Mouse (Mus musculus) forebrain, embryonic 14.5 days (tissue): ENCODE measurements around the gene Hdgfl2. TPM values are rescaled to one million over a fixed set of nuclear protein-coding genes. Genes with fewer than 3 reads are reported as not detected.
"Not testable (repeated sequence)": the region's sequence is repeated elsewhere in the genome, so short reads cannot be mapped to it uniquely, and the experiment has no call there.

Experiments
- ATAC-seq: fragments of 200-750 bp; cut with Nextera tagmentation; 2 replicates; pipeline ENCODE4 v1.8.0; 2017; ENCODE audit warnings: mild to moderate bottlenecking, moderate library complexity
- DNase-seq: peaks from one replicate; pipeline ENCODE4 v3.0.0-alpha.2; 2015; ENCODE audit warnings: low spot score
- H3K27ac ChIP-seq: fragments of 300-500 bp; sonication (generic); 2 replicates; pipeline ENCODE4 v1.5.1; 2014; ENCODE audit warnings: low read depth, mild to moderate bottlenecking, control low read depth, low read length, moderate library complexity
- H3K27me3 ChIP-seq: fragments of 300-500 bp; sonication (generic); replicated peaks from 2 replicates; pipeline ENCODE4 v1.6.1; 2014; ENCODE audit warnings: low read length, control low read depth, mixed read lengths; ENCODE audit not compliant: control insufficient read depth, insufficient read depth
- H3K36me3 ChIP-seq: fragments of 300-500 bp; sonication (generic); 2 replicates; pipeline ENCODE4 v1.6.1; 2014; ENCODE audit warnings: low read length, control low read depth; ENCODE audit not compliant: control insufficient read depth, insufficient read depth
- H3K4me1 ChIP-seq: fragments of 300-500 bp; sonication (generic); 2 replicates; pipeline ENCODE4 v1.6.1; 2014; ENCODE audit warnings: antibody characterized with exemption, low read length, control low read depth; ENCODE audit not compliant: control insufficient read depth, insufficient read depth
- H3K4me2 ChIP-seq: fragments of 300-500 bp; sonication (generic); 2 replicates; pipeline ENCODE4 v1.6.1; 2014; ENCODE audit warnings: mild to moderate bottlenecking, control low read depth, low read length
- H3K4me3 ChIP-seq: fragments of 300-500 bp; sonication (generic); 2 replicates; pipeline ENCODE4 v1.5.1; 2014; ENCODE audit warnings: low read depth, low read length, control low read depth
- H3K9ac ChIP-seq: fragments of 300-500 bp; sonication (generic); 2 replicates; pipeline ENCODE4 v1.6.1; 2014; ENCODE audit warnings: mild to moderate bottlenecking, low read length, control low read depth, moderate library complexity
- H3K9me3 ChIP-seq: fragments of 300-500 bp; sonication (generic); replicated peaks from 2 replicates; pipeline ENCODE4 v1.6.1; 2016; ENCODE audit warnings: low read length, control low read depth, mixed read lengths; ENCODE audit not compliant: control insufficient read depth
- WGBS: fragments of 180-500 bp; shearing (Covaris S2); extraction: QIAGEN DNeasy Blood & Tissue Kit; methylation state at CpG from one replicate; pipeline ENCODE4 v1.1.7; 2014; 5-methylcytosine and 5-hydroxymethylcytosine counted together
- polyA plus RNA-seq: library from polyadenylated mRNA; unstranded; fragments of >200 nt; fragmentation: Nextera tagmentation; extraction: Ambion mirVana; gene quantifications from 2 replicates; pipeline ENCODE4 v1.2.1, GENCODE M21; 2014

The Hdgfl2 gene
- polyA plus RNA-seq, 1 experiment from 2014 or later = 81.5 TPM

GRCm38 (mm10) chr17:56096883-56097282, 17.4 kb downstream of the Hdgfl2 start:
- H3K36me3 ChIP-seq = peaks cover 88% of the 10 kb centered on the region
- ATAC-seq = no peak
- H3K4me2 ChIP-seq = no peak overlapping the region
- no peak overlapping the region for H3K4me3 ChIP-seq
- 92% methylated on average over 12 of the region's 12 CpGs for WGBS
- no peaks in the 10 kb centered on the region for H3K4me1 ChIP-seq
- no peaks in the 10 kb centered on the region for H3K27me3 ChIP-seq
- H3K9me3 ChIP-seq = no peaks in the 10 kb centered on the region
- no peak overlapping the region for H3K9ac ChIP-seq
- no peak overlapping the region for H3K27ac ChIP-seq
- no peak for DNase-seq

- Histone ChIP-seq H3K4me1 (no peaks in the 10 kb centered on the region), H3K9ac (no peak overlapping the region), H3K4me3 (no peak overlapping the region), H3K36me3 (peaks cover 94% of the 10 kb centered on the region), H3K27ac (no peak overlapping the region), H3K9me3 (no peaks in the 10 kb centered on the region), H3K4me2 (no peak overlapping the region), H3K27me3 (no peaks in the 10 kb centered on the region)
- 89% methylated on average over 8 of the region's 8 CpGs for WGBS
- DNase-seq (no peak), ATAC-seq (no peak)
These were observed 18.7 kb downstream of the Hdgfl2 start for GRCm38 (mm10) chr17:56098180-56098579.

- H3K9me3 ChIP-seq = no peaks in the 10 kb centered on the region
- no peak overlapping the region for H3K27ac ChIP-seq
- no peak for ATAC-seq
- H3K4me2 ChIP-seq = no peak overlapping the region
- DNase-seq = no peak
- no peak overlapping the region for H3K9ac ChIP-seq
- no peaks in the 10 kb centered on the region for H3K27me3 ChIP-seq
- peaks cover 95% of the 10 kb centered on the region for H3K36me3 ChIP-seq
- H3K4me1 ChIP-seq = no peaks in the 10 kb centered on the region
- H3K4me3 ChIP-seq = no peak overlapping the region
- WGBS = 90% methylated on average over 15 of the region's 15 CpGs
These were observed 19.5 kb downstream of the Hdgfl2 start for GRCm38 (mm10) chr17:56098711-56099572.

GRCm38 (mm10) chr17:56100811-56101210, 21.4 kb downstream of the Hdgfl2 start:
- Histone ChIP-seq H3K36me3 (peaks cover 83% of the 10 kb centered on the region), H3K4me3 (no peak overlapping the region), H3K27ac (no peak overlapping the region), H3K27me3 (no peaks in the 10 kb centered on the region), H3K4me1 (no peaks in the 10 kb centered on the region), H3K4me2 (no peak overlapping the region), H3K9me3 (no peaks in the 10 kb centered on the region), H3K9ac (no peak overlapping the region)
- 90% methylated on average over 3 of the region's 3 CpGs for WGBS
- ATAC-seq = no peak
- no peak for DNase-seq

GRCm38 (mm10) chr17:56102158-56102557, 22.7 kb downstream of the Hdgfl2 start:
- no peaks in the 10 kb centered on the region for H3K9me3 ChIP-seq
- 96% methylated on average over 5 of the region's 5 CpGs for WGBS
- H3K36me3 ChIP-seq = peaks cover 69% of the 10 kb centered on the region
- no peak overlapping the region for H3K9ac ChIP-seq
- H3K4me1 ChIP-seq = no peaks in the 10 kb centered on the region
- no peak overlapping the region for H3K4me3 ChIP-seq
- H3K27me3 ChIP-seq = no peaks in the 10 kb centered on the region
- ATAC-seq = no peak
- H3K4me2 ChIP-seq = no peak overlapping the region
- DNase-seq = no peak
- no peak overlapping the region for H3K27ac ChIP-seq

- H3K4me3 ChIP-seq = no peak overlapping the region
- no peak overlapping the region for H3K27ac ChIP-seq
- H3K9ac ChIP-seq = no peak overlapping the region
- ATAC-seq = no peak
- 89% methylated on average over 9 of the region's 9 CpGs for WGBS
- DNase-seq = no peak
- H3K4me2 ChIP-seq = no peak overlapping the region
- peaks cover 62% of the 10 kb centered on the region for H3K36me3 ChIP-seq
- no peaks in the 10 kb centered on the region for H3K4me1 ChIP-seq
- H3K27me3 ChIP-seq = no peaks in the 10 kb centered on the region
- no peaks in the 10 kb centered on the region for H3K9me3 ChIP-seq
These were observed 23.5 kb downstream of the Hdgfl2 start for GRCm38 (mm10) chr17:56102927-56103326.

GRCm38 (mm10) chr17:56103465-56104285, 24.2 kb downstream of the Hdgfl2 start:
- Histone ChIP-seq H3K27me3 (no peaks in the 10 kb centered on the region), H3K4me3 (no peak overlapping the region), H3K4me2 (no peak overlapping the region), H3K27ac (no peak overlapping the region), H3K9ac (no peak overlapping the region), H3K36me3 (peaks cover 54% of the 10 kb centered on the region), H3K4me1 (no peaks in the 10 kb centered on the region), H3K9me3 (no peaks in the 10 kb centered on the region)
- DNase-seq (no peak), ATAC-seq (no peak)
- 93% methylated on average over 8 of the region's 8 CpGs for WGBS

GRCm38 (mm10) chr17:56104821-56105220, 25.4 kb downstream of the Hdgfl2 start:
- not testable (repeated sequence) for ATAC-seq, H3K4me1 ChIP-seq, H3K27me3 ChIP-seq, H3K4me3 ChIP-seq, H3K4me2 ChIP-seq, DNase-seq, H3K9me3 ChIP-seq, H3K27ac ChIP-seq, H3K9ac ChIP-seq
- 86% methylated on average over 2 of the region's 5 CpGs for WGBS
- peaks cover 43% of the 10 kb centered on the region for H3K36me3 ChIP-seq

GRCm38 (mm10) chr17:56106436-56106835, 27.0 kb downstream of the Hdgfl2 start:
- ATAC-seq, H3K4me2 ChIP-seq, H3K9ac ChIP-seq, H3K4me1 ChIP-seq, H3K4me3 ChIP-seq, DNase-seq, H3K9me3 ChIP-seq, H3K27me3 ChIP-seq, H3K27ac ChIP-seq: not testable (repeated sequence)
- peaks cover 26% of the 10 kb centered on the region for H3K36me3 ChIP-seq
- 95% methylated on average over 4 of the region's 4 CpGs for WGBS
